Comparison of ENCODE assay signal across 25 mouse cellular contexts in the genomic region with DNA sequence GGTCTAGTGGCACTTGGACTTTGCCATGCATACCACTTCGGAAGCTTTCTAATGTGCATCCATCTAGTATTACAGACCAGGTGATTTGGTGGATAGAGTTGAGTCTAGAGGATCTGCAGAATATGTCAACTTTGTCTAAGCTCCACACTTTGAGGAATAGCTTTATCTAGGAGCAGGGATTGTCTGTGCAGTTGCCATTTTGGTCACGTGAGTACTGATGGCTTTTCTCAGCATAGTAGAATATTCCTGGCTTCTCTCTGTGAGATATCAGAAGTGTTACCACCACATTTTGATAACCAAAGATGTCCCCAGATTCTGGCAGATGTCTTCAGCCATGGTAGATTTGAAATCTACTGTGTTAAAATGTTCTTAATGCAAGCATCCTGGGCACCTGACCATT.
DNase-seq lines count a peak whose midpoint lies in the region; ATAC-seq and TF ChIP-seq lines count a peak whose summit lies in the region.
"Had no signal": no experiment of that assay in that cellular context is flagged by ENCODE, and none has a peak within 500 bp of the region (broad histone marks: within the 10 kb centered on the region; RNA-seq: fewer than 3 reads in every experiment).

No protein-coding gene starts in this region.

- peaks cover 16% of the 10 kb centered on the region for H3K4me1 ChIP-seq in heart, embryonic 11.5 days (ENCODE audit: control insufficient read depth, insufficient read depth, low read length)
- H3K4me1 ChIP-seq in heart, adult 2 months (ENCODE audit: control insufficient read depth, insufficient read depth, low read length) = peaks cover 2% of the 10 kb centered on the region
- peaks cover 56% of the 10 kb centered on the region for H3K4me1 ChIP-seq in liver, embryonic 12.5 days
- H3K4me1 ChIP-seq in liver, embryonic 14.5 days (replicated peaks; ENCODE audit: control insufficient read depth in 2 of 2, insufficient read depth in 2 of 2, low read length in 1 of 2) = peaks cover 34 to 44% of the 10 kb centered on the region in 2 experiments
- peaks cover 32% of the 10 kb centered on the region for H3K4me1 ChIP-seq in liver, postnatal 0 days (ENCODE audit: insufficient read depth)
- H3K4me1 ChIP-seq: forebrain, embryonic 15.5 days had no signal

- no peak for ATAC-seq in heart, embryonic 11.5 days (replicated peaks; ENCODE audit: insufficient number of reproducible peaks, low FRiP score, low TSS enrichment)
- no peak for ATAC-seq in liver, embryonic 12.5 days
- ATAC-seq in liver, embryonic 14.5 days (ENCODE audit: insufficient read depth) = no peak
- no peak for ATAC-seq in liver, postnatal 0 days
- ATAC-seq: activated CD4-positive, CD25-positive, alpha-beta regulatory T cell, adult 4 months; CD4-positive, CD25-positive, alpha-beta regulatory T cell, adult 4 months; forebrain, embryonic 15.5 days; hindbrain, postnatal 0 days; inflammation-experienced regulatory T-cells, adult 6 months; intestine, embryonic 16.5 days had no signal

- no peaks in the 10 kb centered on the region for H3K9me3 ChIP-seq in heart, embryonic 11.5 days (replicated peaks; ENCODE audit: control insufficient read depth, low read length)
- no peaks in the 10 kb centered on the region for H3K9me3 ChIP-seq in liver, embryonic 12.5 days (replicated peaks)
- no peaks in the 10 kb centered on the region for H3K9me3 ChIP-seq in liver, embryonic 14.5 days (ENCODE audit: control insufficient read depth, low read length)
- H3K9me3 ChIP-seq in liver, postnatal 0 days (ENCODE audit: low read length) = no peaks in the 10 kb centered on the region
- H3K9me3 ChIP-seq: forebrain, embryonic 12.5 days; forebrain, embryonic 15.5 days; heart, embryonic 12.5 days; heart, embryonic 15.5 days had no signal

- intact Hi-C loops in heart, adult 2 months (cut with DNase I) = no loop called here

- DNase-seq in heart, adult 2 months = no peak
- no peak for DNase-seq in liver, embryonic 14.5 days (ENCODE audit: low read depth in 3 of 3, low spot score in 3 of 3)
- no peak for DNase-seq in liver, postnatal 0 days
- no peak for DNase-seq in cerebellum, postnatal 10 days
- no peak for DNase-seq in adrenal gland, postnatal 10 days
- DNase-seq: adrenal gland, postnatal 14 days; cerebellum, adult 11 months; cerebellum, adult 2 months; cerebellum, adult 9-11 months; gastrocnemius, postnatal 25 days; heart, adult 18-20 months; heart, postnatal 10 days; heart, postnatal 4 days had no signal

- no peaks in the 10 kb centered on the region for H3K36me3 ChIP-seq in heart, embryonic 11.5 days (ENCODE audit: control insufficient read depth, insufficient read depth, low read length)
- no peaks in the 10 kb centered on the region for H3K36me3 ChIP-seq in heart, adult 2 months (ENCODE audit: control insufficient read depth, insufficient read depth, low read length)
- no peaks in the 10 kb centered on the region for H3K36me3 ChIP-seq in liver, embryonic 12.5 days
- no peaks in the 10 kb centered on the region for H3K36me3 ChIP-seq in liver, embryonic 14.5 days (replicated peaks; ENCODE audit: control insufficient read depth, insufficient read depth, low read depth)
- no peaks in the 10 kb centered on the region for H3K36me3 ChIP-seq in liver, postnatal 0 days (replicated peaks; ENCODE audit: insufficient read depth, low read length)
- H3K36me3 ChIP-seq: forebrain, embryonic 12.5 days; forebrain, embryonic 15.5 days; heart, embryonic 12.5 days; heart, embryonic 15.5 days had no signal

- TF ChIP-seq POLR2A in heart, adult 2 months (IDR thresholded peaks at IDR 0.05; ENCODE audit: insufficient read depth, low read depth, low read length) = no peak

- H3K4me3 ChIP-seq in heart, embryonic 11.5 days (ENCODE audit: low read depth, low read length) = no peak overlapping the region
- H3K4me3 ChIP-seq in heart, adult 2 months = no peak overlapping the region
- peak overlapping the region; percentile 63; the same call in 1 of the 2 replicates for H3K4me3 ChIP-seq in liver, embryonic 12.5 days
- H3K4me3 ChIP-seq in liver, embryonic 14.5 days (ENCODE audit: insufficient read depth in 1 of 2, low read depth in 2 of 2, low read length in 2 of 2) = peak overlapping the region; percentile 1 to 75; a peak in 1 of 4 replicates
- H3K4me3 ChIP-seq in liver, postnatal 0 days (ENCODE audit: low read depth, low read length) = no peak overlapping the region
- H3K4me3 ChIP-seq: forebrain, embryonic 12.5 days; forebrain, embryonic 15.5 days; heart, embryonic 12.5 days; heart, embryonic 15.5 days had no signal

- 0 out of 2 replicates have a peak overlapping the region, but pooled peaks have one; percentile 91 for H3K27ac ChIP-seq in heart, embryonic 11.5 days (ENCODE audit: low read depth, low read length)
- H3K27ac ChIP-seq in heart, adult 2 months = no peak overlapping the region
- H3K27ac ChIP-seq in liver, embryonic 12.5 days = peak overlapping the region; percentile 98
- H3K27ac ChIP-seq in liver, embryonic 14.5 days = peak overlapping the region; percentile 99
- peak overlapping the region; percentile 93 for H3K27ac ChIP-seq in liver, postnatal 0 days (ENCODE audit: low read depth)
- H3K27ac ChIP-seq: forebrain, embryonic 12.5 days; forebrain, embryonic 15.5 days; heart, embryonic 15.5 days; hindbrain, embryonic 14.5 days; hindbrain, postnatal 0 days had no signal

- TF ChIP-seq EP300 in heart, adult 2 months (IDR thresholded peaks at IDR 0.05; ENCODE audit: insufficient read depth, low read depth, low read length) = no peak
- TF ChIP-seq EP300 in liver, embryonic 14.5 days (IDR thresholded peaks at IDR 0.05; ENCODE audit: low read depth) = no peak
- no peak for TF ChIP-seq EP300 in liver, postnatal 0 days (IDR thresholded peaks at IDR 0.05; ENCODE audit: low read depth)

- H3K4me2 ChIP-seq in heart, embryonic 11.5 days = no peak overlapping the region
- peak overlapping the region; percentile 71 for H3K4me2 ChIP-seq in liver, embryonic 12.5 days
- peak overlapping the region; percentile 84 for H3K4me2 ChIP-seq in liver, embryonic 14.5 days (ENCODE audit: low read depth)
- H3K4me2 ChIP-seq in liver, postnatal 0 days (ENCODE audit: low read depth, low read length) = peak overlapping the region; percentile 58; the same call in 1 of the 2 replicates
- H3K4me2 ChIP-seq: forebrain, embryonic 12.5 days; forebrain, embryonic 15.5 days; heart, embryonic 12.5 days; heart, embryonic 15.5 days; hindbrain, embryonic 14.5 days had no signal

- 74% methylated on average over 2 of the region's 2 CpGs for WGBS in heart, embryonic 11.5 days (ENCODE audit: insufficient replicate concordance)
- WGBS in heart, adult 2 months = 93% methylated on average over 2 of the region's 2 CpGs
- 59% methylated on average over 2 of the region's 2 CpGs for WGBS in liver, embryonic 12.5 days (ENCODE audit: insufficient replicate concordance)
- WGBS in liver, embryonic 14.5 days (ENCODE audit: insufficient replicate concordance) = 54% methylated on average over 2 of the region's 2 CpGs
- WGBS in liver, postnatal 0 days (ENCODE audit: insufficient replicate concordance) = 77% methylated on average over 2 of the region's 2 CpGs

- no peak for TF ChIP-seq CTCF in heart, adult 2 months (IDR thresholded peaks at IDR 0.05)
- TF ChIP-seq CTCF in liver, embryonic 14.5 days (IDR thresholded peaks at IDR 0.05; ENCODE audit: low read depth) = no peak
- no peak for TF ChIP-seq CTCF in liver, postnatal 0 days (IDR thresholded peaks at IDR 0.05; ENCODE audit: low read depth)

- H3K27me3 ChIP-seq in heart, embryonic 11.5 days (ENCODE audit: control insufficient read depth, insufficient read depth, low read length) = no peaks in the 10 kb centered on the region
- H3K27me3 ChIP-seq in heart, adult 2 months (ENCODE audit: control insufficient read depth, insufficient read depth, low read length) = no peaks in the 10 kb centered on the region
- H3K27me3 ChIP-seq in liver, embryonic 12.5 days (replicated peaks) = no peaks in the 10 kb centered on the region
- H3K27me3 ChIP-seq in liver, embryonic 14.5 days (ENCODE audit: control insufficient read depth, insufficient read depth, low read length) = no peaks in the 10 kb centered on the region
- no peaks in the 10 kb centered on the region for H3K27me3 ChIP-seq in liver, postnatal 0 days (ENCODE audit: insufficient read depth, low read length)
- H3K27me3 ChIP-seq: forebrain, embryonic 12.5 days; forebrain, embryonic 15.5 days; heart, embryonic 15.5 days had no signal

- no peaks in the 10 kb centered on the region for H3K79me2 ChIP-seq in heart, adult 2 months (replicated peaks; ENCODE audit: control insufficient read depth, insufficient read depth, low read length)

- no peak overlapping the region for H3K9ac ChIP-seq in heart, embryonic 11.5 days (ENCODE audit: low read depth, low read length)
- H3K9ac ChIP-seq in heart, adult 2 months (ENCODE audit: low read depth, low read length) = no peak overlapping the region
- peak overlapping the region; percentile 82 for H3K9ac ChIP-seq in liver, embryonic 12.5 days
- peak overlapping the region; percentile 100 for H3K9ac ChIP-seq in liver, embryonic 14.5 days (replicated peaks)
- H3K9ac ChIP-seq in liver, postnatal 0 days (replicated peaks) = peak overlapping the region; percentile 69; the same call in 1 of the 2 replicates
- H3K9ac ChIP-seq: forebrain, embryonic 12.5 days; forebrain, embryonic 15.5 days; heart, embryonic 12.5 days; heart, embryonic 15.5 days; hindbrain, embryonic 14.5 days had no signal

Comparison
In these comparisons a context has a peak if more than half of its experiments do, and no peak if none do; other contexts are left out.
1. H3K4me3 ChIP-seq: peak in liver, embryonic 12.5 days (single experiment) and liver, embryonic 14.5 days (2 of 2); none in heart, embryonic 11.5 days (single experiment), heart, adult 2 months (single experiment) and liver, postnatal 0 days (single experiment).
2. H3K9ac ChIP-seq: peak in liver, embryonic 12.5 days (single experiment), liver, embryonic 14.5 days (single experiment) and liver, postnatal 0 days (single experiment); none in heart, embryonic 11.5 days (single experiment) and heart, adult 2 months (single experiment).